Mouse (Mus musculus) heart, adult 2 months (tissue): ENCODE measurements around the gene Fam155a. TPM values are rescaled to one million over a fixed set of nuclear protein-coding genes. Genes with fewer than 3 reads are reported as not detected.
"Not testable (repeated sequence)": the region's sequence is repeated elsewhere in the genome, so short reads cannot be mapped to it uniquely, and the experiment has no call there.

Source experiments
- DNase-seq, 2 experiments: peaks; one replicate each; pipeline ENCODE4 v3.0.0; 2021
- H3K27ac ChIP-seq: fragments of 200-600 bp; 2 replicates; pipeline ENCODE4 v1.8.1; 2022
- H3K27me3 ChIP-seq: fragments of 200-500 bp; 2 replicates; pipeline ENCODE4 v1.6.1; 2012; ENCODE audit warnings: mild to moderate bottlenecking, low read length, inconsistent platforms, mixed read lengths; ENCODE audit not compliant: control insufficient read depth, insufficient read depth
- H3K36me3 ChIP-seq: fragments of 200-500 bp; 2 replicates; pipeline ENCODE4 v1.6.1; 2012; ENCODE audit warnings: low read length, inconsistent platforms; ENCODE audit not compliant: control insufficient read depth, insufficient read depth
- H3K4me1 ChIP-seq: fragments of 200-500 bp; 2 replicates; pipeline ENCODE4 v1.6.1; 2011; ENCODE audit warnings: low read length; ENCODE audit not compliant: control insufficient read depth, insufficient read depth
- H3K4me3 ChIP-seq: fragments of 200-600 bp; 2 replicates; pipeline ENCODE4 v1.8.1; 2022
- H3K79me2 ChIP-seq: fragments of 200-500 bp; replicated peaks from 2 replicates; pipeline ENCODE4 v1.6.1; 2012; ENCODE audit warnings: mild to moderate bottlenecking, inconsistent platforms, low read length, moderate library complexity, mixed read lengths; ENCODE audit not compliant: control insufficient read depth, insufficient read depth
- H3K9ac ChIP-seq: fragments of 200-500 bp; 2 replicates; pipeline ENCODE4 v1.6.1; 2012; ENCODE audit warnings: low read depth, mild to moderate bottlenecking, control low read depth, inconsistent platforms, low read length, mixed read lengths
- CTCF ChIP-seq: fragments of 200-600 bp; IDR thresholded peaks from 2 replicates; pipeline ENCODE4 v1.8.1; 2022; ENCODE audit warnings: antibody characterized with exemption, mild to moderate bottlenecking, moderate library complexity
- EP300 ChIP-seq: fragments of 200-500 bp; IDR thresholded peaks from 2 replicates; pipeline ENCODE4 v1.6.1; 2011; ENCODE audit warnings: low read depth, low read length, control low read depth; ENCODE audit not compliant: insufficient read depth
- POLR2A ChIP-seq: fragments of 200-500 bp; IDR thresholded peaks from 2 replicates; pipeline ENCODE4 v1.6.1; 2011; ENCODE audit warnings: mild to moderate bottlenecking, low read depth, low read length, control low read depth; ENCODE audit not compliant: insufficient read depth
- WGBS: fragments of 180-500 bp; shearing (Covaris S2); methylation state at CpG from one replicate; pipeline ENCODE4 v1.1.7; 2018; 5-methylcytosine and 5-hydroxymethylcytosine counted together
- intact Hi-C: fragments of 180-260 bp; cut with DNase I; formaldehyde crosslinking; loops from one replicate; pipeline ENCODE4 v1.15.1; 2025
- long read RNA-seq: library from polyadenylated mRNA; stranded (forward); transcript quantifications from one replicate; pipeline ENCODE4 v2.0.0, GENCODE M21; 2021
- polyA plus RNA-seq: library from polyadenylated mRNA; depleted of rRNA; stranded (reverse); fragments of >200 nt; gene quantifications from 2 replicates; pipeline ENCODE4 v1.2.3, GENCODE M21; 2012; rRNA removed
- total RNA-seq, 2 experiments: library from RNA; stranded (reverse); gene quantifications; 2 replicates each; pipeline ENCODE4 v1.2.3; 2021

Gene Fam155a
- not detected for total RNA-seq
- polyA plus RNA-seq: 0.08 and 0.09 TPM in 2 replicates
- long read RNA-seq: 0 reads

- H3K4me3 ChIP-seq: no peak within 1 kb of the TSS
- no peaks in the 10 kb centered on the region; the same call in 1 of the 2 replicates for H3K4me1 ChIP-seq
- peaks cover 10% of the 10 kb centered on the region for H3K27me3 ChIP-seq
- no peak within 1 kb of the TSS for H3K9ac ChIP-seq
- TF ChIP-seq POLR2A (no peak), EP300 (no peak), CTCF (no peak)
- H3K36me3 ChIP-seq: no peaks in the 10 kb centered on the region
- no peak for DNase-seq
- H3K27ac ChIP-seq: no peak within 1 kb of the TSS
- WGBS: 2% methylated on average over 26 of the region's 29 CpGs
- intact Hi-C loops: no loop called here
- no peaks in the 10 kb centered on the region for H3K79me2 ChIP-seq
These were observed at the start of gene Fam155a for GRCm38 (mm10) chr8:9770999-9771605. Gene Fam155a (minus strand): TSS chr8:9771161.

GRCm38 (mm10) chr8:9813273-9813946 lies 42.4 kb upstream of the Fam155a start:
- H3K27me3 ChIP-seq: no peaks in the 10 kb centered on the region
- H3K36me3 ChIP-seq: no peaks in the 10 kb centered on the region
- intact Hi-C loops: no loop called here
- H3K27ac ChIP-seq: no peak overlapping the region
- H3K79me2 ChIP-seq: no peaks in the 10 kb centered on the region
- 60% methylated on average over 8 of the region's 8 CpGs for WGBS
- no peak overlapping the region for H3K9ac ChIP-seq
- TF ChIP-seq EP300 (no peak), POLR2A (no peak), CTCF (no peak)
- no peaks in the 10 kb centered on the region for H3K4me1 ChIP-seq
- no peak overlapping the region for H3K4me3 ChIP-seq
- no peak for DNase-seq

- Histone ChIP-seq H3K27me3 (no peaks in the 10 kb centered on the region), H3K36me3 (no peaks in the 10 kb centered on the region), H3K4me1 (no peaks in the 10 kb centered on the region), H3K4me3 (no peak overlapping the region), H3K27ac (no peak overlapping the region), H3K9ac (no peak overlapping the region), H3K79me2 (no peaks in the 10 kb centered on the region)
- TF ChIP-seq CTCF: no peak
- no peak for TF ChIP-seq POLR2A
- no peak for TF ChIP-seq EP300
- intact Hi-C loops: no loop called here
- 73% methylated on average over 12 of the region's 12 CpGs for WGBS
- DNase-seq: no peak
These were observed 40.1 kb upstream of the Fam155a start for GRCm38 (mm10) chr8:9810955-9811530.

- Histone ChIP-seq H3K4me3 (no peak overlapping the region), H3K36me3 (no peaks in the 10 kb centered on the region), H3K4me1 (no peaks in the 10 kb centered on the region), H3K27ac (no peak overlapping the region), H3K27me3 (no peaks in the 10 kb centered on the region), H3K79me2 (no peaks in the 10 kb centered on the region), H3K9ac (no peak overlapping the region)
- WGBS: 78% methylated on average over 9 of the region's 9 CpGs
- TF ChIP-seq POLR2A (no peak), EP300 (no peak), CTCF (no peak)
- no peak for DNase-seq
- intact Hi-C loops: no loop called here
These were observed 37.6 kb upstream of the Fam155a start for GRCm38 (mm10) chr8:9808596-9808995.

GRCm38 (mm10) chr8:9805676-9806075 lies 34.7 kb upstream of the Fam155a start:
- H3K9ac ChIP-seq: no peak overlapping the region
- H3K4me3 ChIP-seq: no peak overlapping the region
- no peak overlapping the region for H3K27ac ChIP-seq
- no peaks in the 10 kb centered on the region for H3K4me1 ChIP-seq
- no peaks in the 10 kb centered on the region for H3K36me3 ChIP-seq
- intact Hi-C loops: no loop called here
- H3K79me2 ChIP-seq: no peaks in the 10 kb centered on the region
- H3K27me3 ChIP-seq: no peaks in the 10 kb centered on the region
- DNase-seq: no peak
- 34% methylated on average over 1 of the region's 1 CpGs for WGBS
- TF ChIP-seq CTCF (no peak), EP300 (no peak), POLR2A (no peak)

- intact Hi-C loops, H3K27ac ChIP-seq: not testable (repeated sequence)
- WGBS: 90% methylated on average over 7 of the region's 11 CpGs
These were observed 29.4 kb upstream of the Fam155a start for GRCm38 (mm10) chr8:9800346-9800745.

More at GRCm38 (mm10) chr8:9800346-9800745, 29.4 kb upstream of the Fam155a start:
- H3K4me3 ChIP-seq, H3K9ac ChIP-seq, DNase-seq, H3K4me1 ChIP-seq, H3K79me2 ChIP-seq, H3K36me3 ChIP-seq, H3K27me3 ChIP-seq: not testable (repeated sequence)
